ENCODE assay signal across 17 mouse cellular contexts in the genomic region with DNA sequence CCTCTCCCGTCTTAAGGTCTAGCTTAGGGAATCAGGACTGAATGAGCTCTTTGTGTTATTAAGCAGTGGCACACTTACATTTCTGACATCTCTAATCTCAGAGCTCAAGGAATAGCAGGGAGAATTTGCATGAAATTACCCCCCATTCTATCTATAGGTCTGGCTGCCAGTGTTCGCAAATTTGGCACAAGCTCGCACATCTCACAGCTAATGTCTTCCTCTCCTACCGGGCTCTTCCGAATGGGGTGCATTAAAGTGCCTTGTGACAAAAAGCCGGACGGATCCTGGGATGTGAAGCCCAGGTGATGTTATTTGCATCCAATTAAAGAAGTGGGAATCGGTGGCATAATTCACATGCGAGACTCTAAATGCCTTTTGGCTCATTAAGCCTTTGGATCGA.
DNase-seq lines count a peak whose midpoint lies in the region; ATAC-seq lines count a peak whose summit lies in the region.
"Had no signal": no experiment of that assay in that cellular context is flagged by ENCODE, and none has a peak within 500 bp of the region (broad histone marks: within the 10 kb centered on the region; RNA-seq: fewer than 3 reads in every experiment).

No protein-coding gene starts in this region.

- H3K9ac ChIP-seq in midbrain, embryonic 13.5 days (replicated peaks): no peak overlapping the region
- no peak overlapping the region for H3K9ac ChIP-seq in neural tube, embryonic 15.5 days (replicated peaks)
- H3K9ac ChIP-seq: limb, embryonic 15.5 days; liver, embryonic 15.5 days had no signal

- H3K27ac ChIP-seq in midbrain, embryonic 13.5 days: peak overlapping the region; percentile 35; the same call in 1 of the 2 replicates
- H3K27ac ChIP-seq in midbrain, embryonic 10.5 days (replicated peaks): no peak overlapping the region
- 0 out of 2 replicates have a peak overlapping the region, but pooled peaks have one; percentile 10 for H3K27ac ChIP-seq in brown adipose tissue, adult 24 weeks (replicated peaks; ENCODE audit: low read depth, low read length)
- peak overlapping the region; percentile 29; the same call in 1 of the 2 replicates for H3K27ac ChIP-seq in neural tube, embryonic 15.5 days (replicated peaks)
- H3K27ac ChIP-seq: embryonic facial prominence, embryonic 10.5 days; limb, embryonic 15.5 days; liver, embryonic 15.5 days; macrophage had no signal

- no peaks in the 10 kb centered on the region for H3K36me3 ChIP-seq in midbrain, embryonic 13.5 days
- H3K36me3 ChIP-seq in midbrain, embryonic 10.5 days: no peaks in the 10 kb centered on the region
- no peaks in the 10 kb centered on the region for H3K36me3 ChIP-seq in neural tube, embryonic 15.5 days
- H3K36me3 ChIP-seq: embryonic facial prominence, embryonic 10.5 days; limb, embryonic 15.5 days; liver, embryonic 15.5 days had no signal

- H3K4me1 ChIP-seq in midbrain, embryonic 13.5 days (replicated peaks): peaks cover 31% of the 10 kb centered on the region
- peaks cover 5% of the 10 kb centered on the region; the same call in 1 of the 2 replicates for H3K4me1 ChIP-seq in midbrain, embryonic 10.5 days
- peaks cover 7% of the 10 kb centered on the region for H3K4me1 ChIP-seq in brown adipose tissue, adult 24 weeks (ENCODE audit: control insufficient read depth, insufficient read depth, insufficient read length, low read length)
- peaks cover 29% of the 10 kb centered on the region for H3K4me1 ChIP-seq in neural tube, embryonic 15.5 days
- H3K4me1 ChIP-seq: liver, embryonic 15.5 days had no signal

- no peaks in the 10 kb centered on the region for H3K27me3 ChIP-seq in midbrain, embryonic 13.5 days
- no peaks in the 10 kb centered on the region for H3K27me3 ChIP-seq in midbrain, embryonic 10.5 days (ENCODE audit: low read depth, poor library complexity, severe bottlenecking)
- no peaks in the 10 kb centered on the region for H3K27me3 ChIP-seq in neural tube, embryonic 15.5 days (replicated peaks)
- H3K27me3 ChIP-seq: CH12.LX; limb, embryonic 15.5 days; liver, embryonic 15.5 days had no signal

- WGBS in midbrain, embryonic 13.5 days: 61% methylated on average over 10 of the region's 10 CpGs
- 88% methylated on average over 10 of the region's 10 CpGs for WGBS in midbrain, embryonic 10.5 days
- 38% methylated on average over 10 of the region's 10 CpGs for WGBS in neural tube, embryonic 15.5 days

- H3K9me3 ChIP-seq in midbrain, embryonic 13.5 days: no peaks in the 10 kb centered on the region
- H3K9me3 ChIP-seq in midbrain, embryonic 10.5 days (replicated peaks): no peaks in the 10 kb centered on the region
- no peaks in the 10 kb centered on the region for H3K9me3 ChIP-seq in neural tube, embryonic 15.5 days (replicated peaks)
- H3K9me3 ChIP-seq: embryonic facial prominence, embryonic 10.5 days; limb, embryonic 15.5 days had no signal

- peak; percentile 64 for ATAC-seq in frontal cortex, adult (ENCODE audit: low TSS enrichment)
- no peak for ATAC-seq in midbrain, embryonic 13.5 days
- no peak for ATAC-seq in neural tube, embryonic 15.5 days (ENCODE audit: low FRiP score)

- no peak overlapping the region for H3K4me2 ChIP-seq in midbrain, embryonic 13.5 days (replicated peaks)
- peak overlapping the region; percentile 21; the same call in 1 of the 2 replicates for H3K4me2 ChIP-seq in neural tube, embryonic 15.5 days
- H3K4me2 ChIP-seq: limb, embryonic 15.5 days; liver, embryonic 15.5 days had no signal

- DNase-seq in frontal cortex, postnatal 14 days (ENCODE audit: low spot score in 2 of 2): no peak
- DNase-seq in midbrain, embryonic 10.5 days (ENCODE audit: low spot score): no peak
- DNase-seq in thymus, postnatal 14 days: no peak
- DNase-seq: adrenal gland, postnatal 25 days; gastrocnemius, postnatal 25 days; kidney, adult 11 months; layer of hippocampus, postnatal 36 days; thymus, postnatal 36 days had no signal

- H3K4me3 ChIP-seq in midbrain, embryonic 13.5 days (replicated peaks): no peak overlapping the region
- H3K4me3 ChIP-seq in midbrain, embryonic 10.5 days: no peak overlapping the region
- H3K4me3 ChIP-seq in brown adipose tissue, adult 24 weeks (ENCODE audit: insufficient read depth, low read depth, low read length): no peak overlapping the region
- no peak overlapping the region for H3K4me3 ChIP-seq in neural tube, embryonic 15.5 days (replicated peaks)
- H3K4me3 ChIP-seq: embryonic facial prominence, embryonic 10.5 days; limb, embryonic 15.5 days; liver, embryonic 15.5 days had no signal
